Mouse (Mus musculus): Measurements from ENCODE around the gene Gzmn. TPM values are rescaled to one million over a fixed set of nuclear protein-coding genes. Genes with fewer than 3 reads are reported as not detected.
"Not testable (repeated sequence)": the region's sequence is repeated elsewhere in the genome, so short reads cannot be mapped to it uniquely, and the experiment has no call there.

Gene Gzmn
- not detected in 2 replicates for total RNA-seq (2014; rRNA removed)
- polyA plus RNA-seq (2012; rRNA removed) = not detected in 2 replicates

DNA sequence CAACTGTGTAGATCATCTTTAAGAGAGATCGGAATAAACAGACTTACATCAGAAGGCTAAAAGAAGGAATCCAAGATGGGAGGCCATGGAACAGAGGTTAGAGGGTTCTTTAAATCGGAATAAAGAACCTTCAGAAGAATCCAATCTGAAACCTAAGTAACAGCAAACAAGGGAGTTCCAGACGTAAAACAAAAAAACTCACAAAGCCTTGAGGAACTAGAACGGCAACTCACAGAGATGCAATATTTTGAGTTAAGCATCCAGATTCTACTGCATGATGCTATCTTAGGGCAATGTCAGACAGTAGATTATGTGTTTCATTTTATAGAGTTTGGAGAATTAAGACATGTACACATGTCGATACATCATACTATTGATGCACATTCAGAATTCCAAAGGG is at the start of gene Gzmn:
Gene Gzmn, minus strand, starts transcription at position 101 of the 400 bp plus-strand sequence.
- Histone ChIP-seq H3K36me3 (ENCODE audit: control insufficient read depth, insufficient read depth, low read length) (no peaks in the 10 kb centered on the region), H3K4me1 (ENCODE audit: control insufficient read depth, insufficient read depth, low read length) (no peaks in the 10 kb centered on the region), H3K4me3 (ENCODE audit: insufficient read depth, low read depth, low read length) (no peak within 1 kb of the TSS), H3K27ac (replicated peaks; ENCODE audit: insufficient read depth, low read depth, low read length) (no peak within 1 kb of the TSS), H3K27me3 (ENCODE audit: control insufficient read depth, insufficient read depth, low read length) (no peaks in the 10 kb centered on the region), H3K9ac (ENCODE audit: low read depth, low read length) (no peak within 1 kb of the TSS), H3K79me2 (ENCODE audit: control insufficient read depth, insufficient read depth, low read length) (no peaks in the 10 kb centered on the region)
- WGBS = 90% methylated on average over 5 of the region's 5 CpGs
- TF ChIP-seq CTCF (IDR thresholded peaks at IDR 0.05; ENCODE audit: low read depth, low read length) = no peak
- TF ChIP-seq POLR2A (IDR thresholded peaks at IDR 0.05; ENCODE audit: extremely low read depth, insufficient read depth, low read length) = no peak
- DNase-seq (ENCODE audit: extremely low read depth, low read depth, low spot score) = no peak

DNA sequence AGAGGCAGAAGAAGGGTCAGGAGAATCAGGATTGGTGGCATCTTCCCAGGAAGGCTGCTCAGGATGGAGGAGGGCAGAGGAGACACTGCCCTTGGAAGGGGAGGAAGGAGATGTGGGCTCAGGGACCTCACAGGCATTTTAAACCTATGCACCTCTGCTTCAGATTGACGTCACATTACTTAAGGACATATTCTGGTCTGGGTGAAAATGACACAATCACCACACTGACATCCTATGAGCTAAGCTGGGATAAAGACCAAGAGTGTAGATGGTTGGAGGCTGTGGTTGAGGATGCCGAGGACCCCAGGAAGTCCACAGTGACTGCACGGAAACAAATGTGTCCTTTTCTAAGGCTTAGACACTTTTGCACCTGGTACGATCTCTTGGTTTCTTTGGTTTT is 36.9 kb upstream of the Gzmn start, which contains the start of gene Gzmf:
Gene Gzmf, minus strand, starts transcription at position 101 of the 400 bp plus-strand sequence.
- no peak for TF ChIP-seq POLR2A (IDR thresholded peaks at IDR 0.05; ENCODE audit: extremely low read depth, insufficient read depth, low read length)
- H3K27me3 ChIP-seq (ENCODE audit: control insufficient read depth, insufficient read depth, low read length) = no peaks in the 10 kb centered on the region

GRCm38 (mm10) chr14:56205613-56206012 is 31.2 kb upstream of the Gzmn start:
- Histone ChIP-seq H3K79me2 (ENCODE audit: control insufficient read depth, insufficient read depth, low read length) (no peaks in the 10 kb centered on the region), H3K9ac (ENCODE audit: low read depth, low read length) (no peak overlapping the region), H3K4me3 (ENCODE audit: insufficient read depth, low read depth, low read length) (no peak overlapping the region), H3K4me1 (ENCODE audit: control insufficient read depth, insufficient read depth, low read length) (no peaks in the 10 kb centered on the region), H3K36me3 (ENCODE audit: control insufficient read depth, insufficient read depth, low read length) (no peaks in the 10 kb centered on the region), H3K27ac (replicated peaks; ENCODE audit: insufficient read depth, low read depth, low read length) (no peak overlapping the region), H3K27me3 (ENCODE audit: control insufficient read depth, insufficient read depth, low read length) (no peaks in the 10 kb centered on the region)
- 81% methylated on average over 1 of the region's 1 CpGs for WGBS
- no peak for DNase-seq (ENCODE audit: extremely low read depth, low read depth, low spot score)
- no peak for TF ChIP-seq POLR2A (IDR thresholded peaks at IDR 0.05; ENCODE audit: extremely low read depth, insufficient read depth, low read length)
- no peak for TF ChIP-seq CTCF (IDR thresholded peaks at IDR 0.05; ENCODE audit: low read depth, low read length)

More for the DNA sequence above, 36.9 kb upstream of the Gzmn start, which contains the start of gene Gzmf:
- H3K4me1 ChIP-seq (ENCODE audit: control insufficient read depth, insufficient read depth, low read length) = no peaks in the 10 kb centered on the region
- no peak within 1 kb of the TSS for H3K9ac ChIP-seq (ENCODE audit: low read depth, low read length)
- no peaks in the 10 kb centered on the region for H3K79me2 ChIP-seq (ENCODE audit: control insufficient read depth, insufficient read depth, low read length)
- no peak within 1 kb of the TSS for H3K4me3 ChIP-seq (ENCODE audit: insufficient read depth, low read depth, low read length)
- DNase-seq (ENCODE audit: extremely low read depth, low read depth, low spot score) = no peak
- 92% methylated on average over 4 of the region's 4 CpGs for WGBS
- no peaks in the 10 kb centered on the region for H3K36me3 ChIP-seq (ENCODE audit: control insufficient read depth, insufficient read depth, low read length)
- H3K27ac ChIP-seq (replicated peaks; ENCODE audit: insufficient read depth, low read depth, low read length) = no peak within 1 kb of the TSS

- H3K27me3 ChIP-seq (ENCODE audit: control insufficient read depth, insufficient read depth, low read length); H3K4me1 ChIP-seq (ENCODE audit: control insufficient read depth, insufficient read depth, low read length); H3K9ac ChIP-seq (ENCODE audit: low read depth, low read length); H3K79me2 ChIP-seq (ENCODE audit: control insufficient read depth, insufficient read depth, low read length); H3K4me3 ChIP-seq (ENCODE audit: insufficient read depth, low read depth, low read length); H3K36me3 ChIP-seq (ENCODE audit: control insufficient read depth, insufficient read depth, low read length); H3K27ac ChIP-seq (replicated peaks; ENCODE audit: insufficient read depth, low read depth, low read length): not testable (repeated sequence)
- DNase-seq (ENCODE audit: extremely low read depth, low read depth, low spot score) = peak; percentile 6
- peak; percentile 63 for TF ChIP-seq CTCF (IDR thresholded peaks at IDR 0.05; ENCODE audit: low read depth, low read length)
- 43% methylated on average over 5 of the region's 5 CpGs for WGBS
These were observed 30.6 kb upstream of the Gzmn start for GRCm38 (mm10) chr14:56205021-56205420.

GRCm38 (mm10) chr14:56203975-56204374 is 29.6 kb upstream of the Gzmn start:
- no peaks in the 10 kb centered on the region for H3K4me1 ChIP-seq (ENCODE audit: control insufficient read depth, insufficient read depth, low read length)

GRCm38 (mm10) chr14:56186946-56187345 is 12.5 kb upstream of the Gzmn start:
- H3K9ac ChIP-seq (ENCODE audit: low read depth, low read length) = no peak overlapping the region
- TF ChIP-seq CTCF (IDR thresholded peaks at IDR 0.05; ENCODE audit: low read depth, low read length) (peak; percentile 41), POLR2A (IDR thresholded peaks at IDR 0.05; ENCODE audit: extremely low read depth, insufficient read depth, low read length) (no peak)
- no peaks in the 10 kb centered on the region for H3K79me2 ChIP-seq (ENCODE audit: control insufficient read depth, insufficient read depth, low read length)
- no peak for DNase-seq (ENCODE audit: extremely low read depth, low read depth, low spot score)
- WGBS = 51% methylated on average over 6 of the region's 6 CpGs
- H3K27me3 ChIP-seq (ENCODE audit: control insufficient read depth, insufficient read depth, low read length) = peaks cover 2% of the 10 kb centered on the region; the same call in 1 of the 2 replicates
- no peaks in the 10 kb centered on the region for H3K36me3 ChIP-seq (ENCODE audit: control insufficient read depth, insufficient read depth, low read length)
- H3K27ac ChIP-seq (replicated peaks; ENCODE audit: insufficient read depth, low read depth, low read length) = no peak overlapping the region
- no peaks in the 10 kb centered on the region for H3K4me1 ChIP-seq (ENCODE audit: control insufficient read depth, insufficient read depth, low read length)
- H3K4me3 ChIP-seq (ENCODE audit: insufficient read depth, low read depth, low read length) = no peak overlapping the region

More at GRCm38 (mm10) chr14:56203975-56204374, 29.6 kb upstream of the Gzmn start:
- DNase-seq (ENCODE audit: extremely low read depth, low read depth, low spot score) = peak; percentile 43
- H3K9ac ChIP-seq (ENCODE audit: low read depth, low read length) = no peak overlapping the region
- TF ChIP-seq CTCF (IDR thresholded peaks at IDR 0.05; ENCODE audit: low read depth, low read length) (peak; percentile 86), POLR2A (IDR thresholded peaks at IDR 0.05; ENCODE audit: extremely low read depth, insufficient read depth, low read length) (no peak)
- no peaks in the 10 kb centered on the region for H3K36me3 ChIP-seq (ENCODE audit: control insufficient read depth, insufficient read depth, low read length)
- no peak overlapping the region for H3K27ac ChIP-seq (replicated peaks; ENCODE audit: insufficient read depth, low read depth, low read length)
- 7% methylated on average over 2 of the region's 2 CpGs for WGBS
- H3K27me3 ChIP-seq (ENCODE audit: control insufficient read depth, insufficient read depth, low read length) = no peaks in the 10 kb centered on the region
- no peak overlapping the region for H3K4me3 ChIP-seq (ENCODE audit: insufficient read depth, low read depth, low read length)
- no peaks in the 10 kb centered on the region for H3K79me2 ChIP-seq (ENCODE audit: control insufficient read depth, insufficient read depth, low read length)

All from liver, adult 2 months (tissue).